Mouse (Mus musculus) c-Kit-positive CD71-positive TER-119-positive erythroid progenitor cells, embryonic 14.5 days (primary cell): Measurements from ENCODE around the gene Olfr98.
A peak's percentile ranks its signal among the peaks of the same experiment; 100 is the strongest.
"Not testable (repeated sequence)": the region's sequence is repeated elsewhere in the genome, so short reads cannot be mapped to it uniquely, and the experiment has no call there.

Source experiments
- DNase-seq: peaks from one replicate; pipeline ENCODE4 v3.0.0-alpha.2; 2013; ENCODE audit warnings: low spot score

Olfr98 gene

GRCm38 (mm10) chr17:37263626-37264025, at the start of gene Olfr98:
Olfr98 (minus strand) TSS chr17:37263749.
- no peak for DNase-seq

DNA sequence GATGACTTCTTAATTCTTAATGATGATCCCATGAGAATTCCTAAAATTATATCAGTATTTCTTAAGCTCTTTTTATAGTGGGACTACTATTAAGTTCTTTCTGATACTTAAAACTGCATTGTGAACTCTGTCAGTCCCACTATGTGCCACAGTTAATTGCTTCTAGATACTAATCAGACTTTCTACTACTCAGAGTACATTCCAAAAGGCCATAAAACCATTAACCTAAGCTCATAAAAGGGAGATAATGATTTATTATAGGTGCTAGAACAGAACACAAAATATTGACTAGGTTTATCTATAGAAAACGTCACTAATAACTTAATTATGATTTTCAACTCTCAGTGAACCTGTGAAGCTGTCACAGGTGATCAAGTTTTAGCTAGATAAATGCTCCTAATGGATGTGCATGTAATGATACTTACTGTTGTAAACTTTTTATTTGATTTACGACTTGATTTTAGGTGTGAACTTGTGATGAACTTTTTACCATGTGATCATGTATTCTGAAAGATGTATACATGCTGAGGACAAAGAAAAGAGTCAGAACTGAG, 46.7 kb upstream of the Olfr98 start:
- DNase-seq: no peak

GRCm38 (mm10) chr17:37308483-37308882, 44.9 kb upstream of the Olfr98 start:
- no peak for DNase-seq

DNA sequence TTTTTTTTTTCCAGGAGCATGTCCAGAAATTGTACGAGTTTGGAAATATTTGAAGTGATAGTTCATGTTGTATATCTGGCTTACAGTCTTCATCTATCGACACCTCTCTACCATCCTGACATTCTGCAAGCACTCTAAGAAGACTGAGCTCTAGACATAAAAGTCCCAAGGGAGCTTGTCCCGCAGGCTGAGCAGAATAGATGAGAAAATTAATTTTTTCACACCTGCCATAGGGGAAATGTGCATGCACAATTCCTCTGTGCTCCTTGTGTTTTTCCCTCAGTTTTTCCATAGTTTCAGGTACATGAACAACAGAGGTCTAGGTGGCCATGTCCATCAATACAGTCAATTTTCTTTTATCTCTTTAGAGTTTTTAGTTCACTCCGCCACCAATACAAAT, 40.7 kb upstream of the Olfr98 start, which contains the start of gene Olfr101:
TSS of gene Olfr101 (minus strand) at position 101 of the 400 bp plus-strand sequence.
- DNase-seq: no peak

DNA sequence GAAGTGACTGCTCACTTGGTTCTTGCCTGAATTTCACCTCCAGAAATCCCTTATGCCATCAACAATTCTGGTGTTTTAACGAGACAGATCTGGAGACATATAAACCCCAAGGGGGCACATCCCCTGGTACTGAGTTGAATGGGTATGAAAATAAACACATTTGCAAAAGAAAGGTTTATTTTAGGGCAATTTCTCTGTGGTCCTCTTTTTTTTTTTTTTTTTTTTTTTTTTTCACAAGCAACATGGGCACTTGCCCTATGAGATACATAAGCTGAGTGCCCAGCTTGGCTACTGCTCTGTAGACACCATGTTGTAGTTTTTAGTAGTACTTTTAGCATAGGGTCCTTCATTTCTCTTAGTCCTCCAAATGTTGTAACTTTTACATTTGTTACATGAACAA, 19.8 kb upstream of the Olfr98 start, which contains the start of gene Olfr99:
TSS of gene Olfr99 (minus strand) at position 101 of the 400 bp plus-strand sequence.
- no peak for DNase-seq

- no peak for DNase-seq
These were observed 16.8 kb upstream of the Olfr98 start for GRCm38 (mm10) chr17:37280331-37280730.

DNA sequence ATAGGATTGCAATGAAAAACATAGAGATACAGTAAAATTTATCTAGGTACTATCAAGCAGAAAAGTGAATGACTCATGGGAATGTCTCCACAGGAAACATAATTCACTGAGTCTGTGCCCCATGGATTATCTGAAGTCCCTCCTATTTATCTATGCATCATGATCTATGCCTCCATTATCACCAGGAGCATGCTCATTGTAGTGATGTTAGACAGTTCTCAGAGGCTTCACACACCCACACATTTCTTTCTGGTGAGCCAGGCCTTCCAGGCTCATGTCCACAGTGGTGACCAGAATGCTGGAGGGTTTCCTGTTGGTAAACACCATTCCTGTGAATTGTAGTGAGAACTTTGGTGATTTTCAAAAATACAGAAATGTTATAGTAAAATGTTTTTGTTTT, 13.0 kb upstream of the Olfr98 start:
- DNase-seq: no peak

GRCm38 (mm10) chr17:37275626-37276248, 12.2 kb upstream of the Olfr98 start:
- no peak for DNase-seq

DNA sequence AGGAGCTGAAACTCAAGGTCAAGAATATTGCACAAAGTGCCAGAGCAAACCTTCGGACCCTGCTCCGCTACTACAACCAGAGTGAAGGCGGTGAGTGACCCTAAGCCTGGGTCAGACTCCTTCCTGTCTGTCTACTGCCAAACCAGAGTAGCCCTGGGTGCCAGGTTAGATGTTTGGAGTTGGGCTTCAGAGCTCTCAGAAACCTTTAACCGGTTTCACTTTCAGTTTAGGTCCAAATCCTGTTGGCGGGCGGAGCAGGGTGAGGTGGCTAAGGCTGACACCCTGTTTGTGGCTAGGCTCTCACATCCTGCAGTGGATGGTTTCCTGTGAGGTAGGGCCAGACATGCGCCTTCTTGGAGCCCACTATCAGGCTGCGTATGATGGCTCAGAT, 7.1 kb upstream of the Olfr98 start:
- no peak for DNase-seq

DNA sequence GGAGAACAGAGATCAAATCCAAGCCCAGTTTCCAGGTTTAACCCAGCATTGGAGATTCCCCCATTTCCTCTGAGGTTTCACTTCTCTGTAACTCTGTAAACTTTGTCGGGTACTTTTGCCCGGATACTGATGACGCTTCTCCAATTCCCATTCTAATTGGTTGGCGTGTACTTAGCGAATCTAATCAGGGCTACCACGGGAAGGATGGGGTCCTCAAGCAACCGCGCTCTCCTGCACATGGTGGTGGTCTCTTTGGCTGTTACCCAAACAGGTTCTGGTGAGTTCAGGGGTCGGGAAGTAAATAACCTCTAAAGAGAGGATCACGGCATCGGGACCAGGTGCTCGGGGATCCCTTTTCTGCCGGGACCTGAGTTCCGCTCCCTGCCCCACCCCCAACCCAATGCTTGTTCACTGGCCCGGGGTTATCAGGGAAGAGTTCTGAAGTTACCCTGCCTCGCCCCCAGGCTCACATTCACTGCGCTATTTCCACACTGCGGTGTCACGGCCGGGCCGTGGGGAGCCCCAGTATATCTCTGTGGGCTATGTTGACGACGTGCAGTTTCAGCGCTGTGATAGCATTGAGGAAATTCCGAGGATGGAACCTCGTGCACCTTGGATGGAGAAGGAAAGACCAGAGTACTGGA, 6.6 kb upstream of the Olfr98 start, which contains the start of gene H2-M3:
TSS of gene H2-M3 (plus strand) at position 163 of the 644 bp plus-strand sequence.
- DNase-seq: peak; percentile 76

GRCm38 (mm10) chr17:37250544-37250943, 13.0 kb downstream of the Olfr98 start:
- DNase-seq: no peak

DNA sequence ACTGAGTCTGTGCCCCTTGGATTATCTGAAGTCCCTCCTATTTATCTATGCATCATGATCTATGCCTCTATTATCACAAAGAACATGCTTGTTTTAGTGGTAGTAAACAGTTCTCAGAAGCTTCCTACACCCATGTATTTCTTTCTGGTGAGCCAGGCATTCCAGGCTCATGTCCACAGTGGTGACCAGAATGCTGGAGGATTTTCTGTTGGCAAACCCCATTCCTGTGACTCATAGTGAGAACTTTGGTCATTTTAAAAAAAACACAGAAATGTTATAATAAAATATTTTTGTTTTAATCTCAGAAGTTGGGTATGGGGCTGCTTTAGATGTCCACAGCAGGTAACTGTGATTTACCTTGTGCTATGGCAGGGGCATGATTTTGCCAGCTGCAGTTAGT, 14.1 kb downstream of the Olfr98 start:
- DNase-seq: no peak

- DNase-seq: no peak
These were observed 16.8 kb downstream of the Olfr98 start for GRCm38 (mm10) chr17:37246715-37247114.

DNA sequence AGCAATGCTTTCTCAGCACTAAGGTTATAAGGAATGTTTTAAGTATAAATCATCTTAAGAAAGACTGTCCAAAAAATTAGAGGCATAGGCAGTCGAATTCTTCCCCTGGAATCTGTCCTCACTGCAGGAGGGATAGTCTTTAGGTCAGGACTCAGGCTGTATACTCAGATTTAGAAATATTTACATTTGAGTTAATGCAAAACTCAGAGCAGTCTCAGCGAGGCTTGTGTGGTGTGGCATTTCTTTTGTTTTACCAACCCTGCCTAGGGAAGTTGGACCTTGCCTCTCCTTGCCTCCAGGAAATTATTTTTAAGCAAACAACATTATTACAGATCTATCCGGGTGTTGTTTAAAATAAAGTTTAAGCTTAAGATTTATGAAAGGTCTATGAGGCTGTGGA, 21.4 kb downstream of the Olfr98 start:
- no peak for DNase-seq

GRCm38 (mm10) chr17:37237230-37237629, 26.3 kb downstream of the Olfr98 start, which contains the start of gene Olfr97:
Olfr97 (minus strand) TSS chr17:37237330.
- DNase-seq: not testable (repeated sequence)

- no peak for DNase-seq
These were observed 41.7 kb downstream of the Olfr98 start for GRCm38 (mm10) chr17:37221879-37222278.

- DNase-seq: no peak
These were observed 43.7 kb downstream of the Olfr98 start, which contains the start of gene Olfr96 for GRCm38 (mm10) chr17:37219846-37220245. Olfr96 (plus strand) TSS chr17:37220146.

DNA sequence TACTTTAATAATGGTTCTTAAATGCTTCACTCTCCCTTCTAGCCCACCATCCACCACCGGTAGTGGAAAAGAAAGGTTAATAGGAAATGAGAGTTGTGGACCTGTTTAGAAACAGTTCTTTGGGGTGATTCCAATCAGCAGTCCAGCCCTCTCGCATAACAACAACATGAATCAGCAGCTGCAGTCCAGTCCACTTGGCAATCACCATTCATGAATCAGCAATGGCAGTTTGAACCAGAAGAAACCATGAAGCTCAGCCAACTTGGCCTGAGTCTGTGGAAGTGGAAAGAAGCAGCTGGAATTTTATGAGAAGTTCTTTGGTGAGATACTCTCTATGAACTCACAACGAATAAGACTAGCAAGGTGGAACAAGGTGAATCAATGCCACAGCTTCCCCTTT, 45.1 kb downstream of the Olfr98 start:
- DNase-seq: no peak

GRCm38 (mm10) chr17:37213018-37213417, 50.5 kb downstream of the Olfr98 start, which contains the start of gene Olfr95:
Olfr95 (minus strand) TSS chr17:37213118.
- no peak for DNase-seq
